Mouse (Mus musculus) spleen, adult 2 months (tissue): ENCODE data around the gene Jmjd1c.

Source experiments
- CTCF ChIP-seq: fragments of 200-500 bp; IDR thresholded peaks from 2 replicates; pipeline ENCODE4 v1.5.1; 2011; ENCODE audit warnings: mild to moderate bottlenecking, inconsistent platforms; ENCODE audit not compliant: insufficient read depth, insufficient read length, insufficient replicate concordance; ENCODE audit errors: extremely low read depth
- POLR2A ChIP-seq: fragments of 200-500 bp; IDR thresholded peaks from 2 replicates; pipeline ENCODE4 v1.6.1; 2011; ENCODE audit warnings: low read depth, low read length, inconsistent platforms

GRCm38 (mm10) chr10:67104543-67104942 is 8.6 kb downstream of the Jmjd1c start:
- TF ChIP-seq POLR2A (no peak), CTCF (no peak)
